Mouse (Mus musculus) C2C12 (cell line): ENCODE measurements around the gene Lsm14b.

Experiments
- CTCF ChIP-seq: IDR thresholded peaks from one replicate; pipeline ENCODE4 v1.5.1; 2011; ENCODE audit not compliant: control insufficient read depth, insufficient read depth, insufficient read length
- MYOD1 ChIP-seq: IDR thresholded peaks from one replicate; pipeline ENCODE4 v1.6.1; 2011; ENCODE audit warnings: low read depth; ENCODE audit not compliant: control insufficient read depth, insufficient read length
- USF1 ChIP-seq: IDR thresholded peaks from one replicate; pipeline ENCODE4 v1.6.1; 2011; ENCODE audit warnings: low read depth, mild to moderate bottlenecking, control low read depth, moderate library complexity

GRCm38 (mm10) chr2:180027768-180028167 lies 3.0 kb downstream of the Lsm14b start:
- TF ChIP-seq CTCF (no peak), USF1 (no peak), MYOD1 (no peak)
